Mouse (Mus musculus) neural tube, embryonic 15.5 days (tissue): ENCODE data around the gene Tprkb. TPM values are rescaled to one million over a fixed set of nuclear protein-coding genes. Genes with fewer than 3 reads are reported as not detected.
"Not testable (repeated sequence)": the region's sequence is repeated elsewhere in the genome, so short reads cannot be mapped to it uniquely, and the experiment has no call there.

Source experiments
- ATAC-seq: fragments of 200-750 bp; cut with Nextera tagmentation; 2 replicates; pipeline ENCODE4 v1.8.0; 2017; ENCODE audit warnings: mild to moderate bottlenecking, moderate TSS enrichment, moderate library complexity; ENCODE audit not compliant: low FRiP score
- H3K27ac ChIP-seq: fragments of 300-500 bp; sonication (generic); replicated peaks from 2 replicates; pipeline ENCODE4 v1.5.1; 2015; ENCODE audit warnings: mild to moderate bottlenecking, inconsistent platforms
- H3K27me3 ChIP-seq: fragments of 300-500 bp; sonication (generic); replicated peaks from 2 replicates; pipeline ENCODE4 v1.6.1; 2015; ENCODE audit warnings: inconsistent platforms
- H3K36me3 ChIP-seq: fragments of 300-500 bp; sonication (generic); 2 replicates; pipeline ENCODE4 v1.6.1; 2015; ENCODE audit warnings: inconsistent platforms
- H3K4me1 ChIP-seq: fragments of 300-500 bp; sonication (generic); 2 replicates; pipeline ENCODE4 v1.6.1; 2015; ENCODE audit warnings: inconsistent platforms
- H3K4me2 ChIP-seq: fragments of 300-500 bp; sonication (generic); 2 replicates; pipeline ENCODE4 v1.6.1; 2015; ENCODE audit warnings: inconsistent platforms, mild to moderate bottlenecking, moderate library complexity
- H3K4me3 ChIP-seq: fragments of 300-500 bp; sonication (generic); replicated peaks from 2 replicates; pipeline ENCODE4 v1.5.1; 2015; ENCODE audit warnings: mild to moderate bottlenecking, inconsistent platforms
- H3K9ac ChIP-seq: fragments of 300-500 bp; sonication (generic); replicated peaks from 2 replicates; pipeline ENCODE4 v1.6.1; 2015; ENCODE audit warnings: mild to moderate bottlenecking, inconsistent platforms
- H3K9me3 ChIP-seq: fragments of 300-500 bp; sonication (generic); replicated peaks from 2 replicates; pipeline ENCODE4 v1.6.1; 2016; ENCODE audit warnings: inconsistent platforms
- WGBS: fragments of 180-500 bp; shearing (Covaris S2); methylation state at CpG from one replicate; pipeline ENCODE4 v1.1.7; 2015; ENCODE audit warnings: mixed read lengths; 5-methylcytosine and 5-hydroxymethylcytosine counted together
- polyA plus RNA-seq: library from polyadenylated mRNA; unstranded; fragments of >200 nt; fragmentation: Nextera tagmentation; extraction: Ambion mirVana; gene quantifications from 2 replicates; pipeline ENCODE4 v1.2.1, GENCODE M21; 2015

Tprkb gene
- polyA plus RNA-seq, 1 experiment from 2014 or later, result 52.4 TPM

DNA sequence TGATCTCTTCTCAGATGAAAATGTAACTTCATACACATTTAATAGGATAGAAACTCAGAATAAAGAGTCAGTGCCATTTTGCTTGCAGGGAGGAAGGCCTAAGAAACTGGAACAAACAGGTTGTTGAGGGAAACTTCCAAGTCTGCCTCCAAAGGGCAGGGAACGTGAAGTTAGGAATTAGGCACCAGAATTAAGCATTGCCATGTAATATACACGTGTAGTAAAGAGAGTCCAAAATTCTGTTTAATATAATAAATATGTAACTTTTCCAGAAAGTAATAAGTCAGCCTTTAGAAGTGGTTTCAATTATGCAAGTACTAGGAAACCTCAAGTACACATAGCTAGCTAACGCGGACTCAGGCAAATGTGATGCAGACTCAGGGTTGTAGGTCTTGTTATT is 7.7 kb downstream of the Tprkb start:
- 95% methylated on average over 4 of the region's 4 CpGs for WGBS
- no peak overlapping the region for H3K4me2 ChIP-seq
- H3K9me3 ChIP-seq, result no peaks in the 10 kb centered on the region
- H3K4me1 ChIP-seq, result peaks cover 12% of the 10 kb centered on the region
- no peaks in the 10 kb centered on the region for H3K27me3 ChIP-seq
- H3K4me3 ChIP-seq, result no peak overlapping the region
- no peak overlapping the region for H3K9ac ChIP-seq
- no peak overlapping the region for H3K27ac ChIP-seq
- ATAC-seq, result no peak
- peaks cover 29% of the 10 kb centered on the region for H3K36me3 ChIP-seq

GRCm38 (mm10) chr6:85923643-85924042 is 12.0 kb downstream of the Tprkb start:
- H3K4me3 ChIP-seq, result no peak overlapping the region
- no peak for ATAC-seq
- H3K4me1 ChIP-seq, result no peaks in the 10 kb centered on the region
- H3K36me3 ChIP-seq, result peaks cover 66% of the 10 kb centered on the region
- no peak overlapping the region for H3K4me2 ChIP-seq
- no peaks in the 10 kb centered on the region for H3K9me3 ChIP-seq
- 95% methylated on average over 1 of the region's 1 CpGs for WGBS
- H3K27ac ChIP-seq, result no peak overlapping the region
- no peak overlapping the region for H3K9ac ChIP-seq
- no peaks in the 10 kb centered on the region for H3K27me3 ChIP-seq

GRCm38 (mm10) chr6:85926709-85927108 is 15.0 kb downstream of the Tprkb start:
- H3K27ac ChIP-seq, result no peak overlapping the region
- WGBS, result 100% methylated on average over 1 of the region's 1 CpGs
- H3K4me2 ChIP-seq, result no peak overlapping the region
- H3K36me3 ChIP-seq, result peaks cover 79% of the 10 kb centered on the region
- no peak overlapping the region for H3K9ac ChIP-seq
- ATAC-seq, result no peak
- no peaks in the 10 kb centered on the region for H3K27me3 ChIP-seq
- H3K4me3 ChIP-seq, result no peak overlapping the region
- H3K4me1 ChIP-seq, result no peaks in the 10 kb centered on the region
- H3K9me3 ChIP-seq, result no peaks in the 10 kb centered on the region

DNA sequence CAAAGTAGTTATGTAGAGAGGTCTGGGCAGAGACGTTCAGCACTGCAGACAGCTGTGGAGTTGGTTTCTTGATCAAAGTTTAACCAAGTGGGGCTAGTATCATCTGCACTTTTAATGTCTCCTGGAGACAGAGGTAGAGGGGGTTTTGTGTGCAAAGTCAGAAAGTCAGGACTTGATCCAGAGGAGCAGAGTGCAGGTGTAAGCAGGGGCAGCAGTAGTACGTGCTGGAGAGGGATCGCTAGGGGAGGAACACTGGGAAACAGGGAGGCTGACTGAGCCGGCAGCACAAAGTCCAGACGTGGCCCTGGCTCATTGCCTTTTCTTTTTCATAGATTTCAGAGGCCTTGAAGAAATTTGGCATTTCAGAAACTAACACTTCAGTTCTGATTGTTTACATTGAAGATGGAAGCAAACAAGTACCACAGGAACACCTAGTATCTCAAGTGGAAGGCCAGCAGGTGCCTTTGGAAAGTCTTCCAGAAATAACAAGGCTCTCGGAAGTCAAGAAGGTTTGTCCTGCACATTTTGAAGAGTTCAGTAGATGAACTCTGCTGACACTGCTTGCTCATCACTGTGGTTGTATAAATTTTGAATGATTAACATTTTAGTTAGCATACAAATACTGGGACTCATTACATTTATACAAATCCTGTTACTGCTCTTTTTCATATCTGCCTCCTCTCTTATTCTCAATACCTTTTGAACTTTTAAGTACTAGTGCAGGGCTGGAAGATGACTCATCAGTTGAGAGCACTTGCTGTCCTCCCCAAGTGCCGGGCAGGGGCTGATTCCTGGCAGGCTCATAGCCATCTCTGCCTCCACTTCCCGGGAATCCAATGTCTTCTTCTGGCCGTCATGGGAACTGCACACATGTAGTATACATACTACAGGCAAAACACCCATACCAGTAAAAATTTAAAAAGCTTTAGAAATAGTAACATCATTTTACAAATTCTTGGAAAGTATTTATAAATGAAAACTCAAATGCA is 16.1 kb downstream of the Tprkb start:
- Histone ChIP-seq H3K4me1 (no peaks in the 10 kb centered on the region), H3K36me3 (peaks cover 79% of the 10 kb centered on the region), H3K4me2 (no peak overlapping the region), H3K9ac (no peak overlapping the region), H3K27ac (no peak overlapping the region), H3K4me3 (no peak overlapping the region), H3K27me3 (no peaks in the 10 kb centered on the region), H3K9me3 (no peaks in the 10 kb centered on the region)
- WGBS, result 93% methylated on average over 9 of the region's 9 CpGs
- ATAC-seq, result no peak

DNA sequence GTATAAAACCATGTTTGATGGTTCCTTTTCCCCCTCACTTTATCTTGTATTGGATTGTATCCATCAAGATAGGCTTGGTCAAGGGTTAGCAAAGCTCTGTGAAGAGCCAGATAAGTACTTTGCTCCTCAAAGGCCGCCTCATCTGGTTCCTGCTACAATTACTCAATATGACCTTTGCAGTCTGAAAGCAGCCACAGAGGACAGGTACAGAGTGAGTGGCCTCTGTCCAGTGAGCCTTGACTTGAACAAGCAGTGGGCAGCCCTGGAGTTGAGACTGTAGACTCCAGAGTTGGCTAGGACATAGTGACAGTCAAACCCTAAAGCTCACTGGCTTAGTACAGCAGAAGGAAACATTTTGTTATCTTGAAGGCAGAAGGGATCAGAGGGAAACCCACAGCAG is 17.6 kb downstream of the Tprkb start:
- no peak for ATAC-seq
- no peak overlapping the region for H3K27ac ChIP-seq
- H3K4me2 ChIP-seq, result no peak overlapping the region
- 87% methylated on average over 1 of the region's 1 CpGs for WGBS
- H3K9me3 ChIP-seq, result no peaks in the 10 kb centered on the region
- H3K36me3 ChIP-seq, result peaks cover 71% of the 10 kb centered on the region
- no peaks in the 10 kb centered on the region for H3K27me3 ChIP-seq
- no peaks in the 10 kb centered on the region for H3K4me1 ChIP-seq
- H3K9ac ChIP-seq, result no peak overlapping the region
- H3K4me3 ChIP-seq, result no peak overlapping the region

DNA sequence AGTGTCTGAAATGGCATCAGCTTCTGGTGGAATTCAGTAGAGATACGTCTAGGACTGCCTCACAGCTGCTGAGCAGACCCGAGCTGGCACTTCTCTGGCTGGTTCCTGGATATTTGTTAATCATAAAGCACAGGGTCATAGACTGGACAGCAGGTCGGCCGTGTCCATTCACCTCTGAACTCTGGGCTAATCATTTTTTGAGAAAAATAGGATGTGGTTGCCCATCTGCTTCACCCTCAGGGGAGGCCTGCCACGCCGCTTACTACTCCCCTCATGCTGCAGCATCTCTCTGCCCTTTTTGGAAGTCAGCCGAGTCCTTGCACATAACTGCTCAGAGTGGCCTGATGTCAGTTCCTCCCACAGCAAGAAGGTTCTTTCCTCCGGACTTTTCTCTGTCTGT is 22.4 kb downstream of the Tprkb start:
- Histone ChIP-seq H3K27ac (no peak overlapping the region), H3K9ac (no peak overlapping the region), H3K27me3 (no peaks in the 10 kb centered on the region), H3K9me3 (no peaks in the 10 kb centered on the region), H3K4me2 (no peak overlapping the region), H3K4me1 (peaks cover 10% of the 10 kb centered on the region), H3K4me3 (no peak overlapping the region), H3K36me3 (peaks cover 34% of the 10 kb centered on the region)
- 84% methylated on average over 8 of the region's 8 CpGs for WGBS
- ATAC-seq, result no peak

- 68% methylated on average over 3 of the region's 3 CpGs for WGBS
- Histone ChIP-seq H3K4me1 (peaks cover 10% of the 10 kb centered on the region), H3K36me3 (peaks cover 20% of the 10 kb centered on the region), H3K27me3 (no peaks in the 10 kb centered on the region), H3K27ac (no peak overlapping the region), H3K4me3 (no peak overlapping the region), H3K4me2 (no peak overlapping the region), H3K9ac (no peak overlapping the region), H3K9me3 (no peaks in the 10 kb centered on the region)
- ATAC-seq, result no peak
Measured at GRCm38 (mm10) chr6:85935646-85936045, 24.0 kb downstream of the Tprkb start.

DNA sequence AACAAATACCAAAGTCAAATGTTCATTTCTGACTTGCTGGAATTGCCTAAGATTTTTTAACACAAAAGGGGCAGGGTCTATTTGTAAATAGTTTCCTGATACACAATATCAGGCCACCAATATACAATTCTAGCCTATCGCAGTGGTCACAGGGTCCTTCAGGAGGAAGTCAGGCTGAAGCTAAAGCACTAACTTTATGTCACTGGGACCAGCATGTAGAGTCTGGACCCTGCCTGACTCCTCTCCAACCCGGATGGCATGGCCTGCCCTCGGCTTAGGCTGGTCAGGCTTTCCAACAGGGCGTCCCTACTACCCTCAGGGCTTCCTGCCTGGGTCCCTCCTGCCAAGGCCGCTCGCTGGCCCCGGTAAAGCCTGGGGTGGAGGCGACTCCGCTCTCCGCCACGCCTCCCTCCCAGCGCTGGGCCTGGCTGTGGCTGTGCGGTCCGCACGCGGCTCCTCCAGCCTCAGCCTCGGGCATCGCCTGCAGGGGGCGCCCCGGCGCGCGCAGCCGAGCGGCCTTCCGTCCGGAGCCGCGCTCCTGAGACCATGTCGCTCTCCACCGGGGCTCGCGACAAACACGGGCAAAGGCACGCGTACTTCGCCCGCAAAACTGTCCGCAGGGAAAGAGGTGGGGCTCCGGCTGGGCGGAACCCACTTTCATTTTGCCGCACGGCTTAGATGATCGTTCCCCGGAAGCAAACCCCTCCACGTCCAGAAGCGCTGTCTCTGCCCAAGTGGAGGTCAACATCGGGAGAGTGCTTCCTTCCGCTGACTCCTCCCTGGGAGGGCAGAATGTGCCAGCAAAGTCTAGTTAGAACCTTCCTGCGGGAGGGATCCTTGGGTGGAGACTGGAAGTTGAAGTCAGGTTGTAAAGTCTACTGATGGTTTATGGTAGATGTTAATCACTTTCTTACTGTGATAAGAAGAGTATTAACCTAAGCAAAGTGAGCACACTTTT is 25.1 kb downstream of the Tprkb start:
- not testable (repeated sequence) for H3K9me3 ChIP-seq, H3K27me3 ChIP-seq
- Histone ChIP-seq H3K4me2 (peak overlapping the region; percentile 67), H3K27ac (peak overlapping the region; percentile 66), H3K4me1 (peaks cover 10% of the 10 kb centered on the region), H3K4me3 (peak overlapping the region; percentile 49), H3K36me3 (peaks cover 15% of the 10 kb centered on the region), H3K9ac (peak overlapping the region; percentile 56)
- ATAC-seq, result peak; percentile 95
- 2% methylated on average over 50 of the region's 50 CpGs for WGBS

GRCm38 (mm10) chr6:85938701-85939100 is 27.0 kb downstream of the Tprkb start:
- Histone ChIP-seq H3K4me3 (no peak overlapping the region), H3K36me3 (peaks cover 17% of the 10 kb centered on the region), H3K27ac (no peak overlapping the region), H3K4me1 (peaks cover 10% of the 10 kb centered on the region), H3K27me3 (no peaks in the 10 kb centered on the region), H3K4me2 (no peak overlapping the region), H3K9ac (no peak overlapping the region), H3K9me3 (no peaks in the 10 kb centered on the region)
- no peak for ATAC-seq
- 79% methylated on average over 10 of the region's 10 CpGs for WGBS

DNA sequence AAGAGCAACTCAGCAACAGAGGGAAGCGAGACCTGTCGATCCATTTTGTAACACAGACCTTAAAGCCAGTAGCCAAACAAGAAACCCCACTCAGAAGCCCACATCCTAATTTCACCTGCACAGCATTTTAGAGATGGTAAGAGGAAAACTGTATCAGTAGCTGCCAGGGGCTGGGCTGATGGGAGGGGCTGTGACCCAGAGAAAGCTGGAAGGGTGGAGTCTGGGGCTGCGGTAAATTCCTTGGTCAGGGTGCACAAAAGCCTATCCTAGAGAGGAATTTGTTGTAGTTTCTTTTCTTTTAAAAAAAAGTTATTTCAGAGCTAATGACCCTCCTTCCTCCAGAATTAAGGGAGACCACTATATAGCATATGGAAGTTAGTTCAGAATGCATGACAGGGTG is 30.8 kb downstream of the Tprkb start:
- no peak overlapping the region for H3K4me3 ChIP-seq
- H3K9me3 ChIP-seq, result no peaks in the 10 kb centered on the region
- no peaks in the 10 kb centered on the region for H3K4me1 ChIP-seq
- no peaks in the 10 kb centered on the region for H3K27me3 ChIP-seq
- WGBS, result 99% methylated on average over 3 of the region's 3 CpGs
- H3K36me3 ChIP-seq, result peaks cover 49% of the 10 kb centered on the region
- no peak overlapping the region for H3K9ac ChIP-seq
- H3K4me2 ChIP-seq, result no peak overlapping the region
- ATAC-seq, result no peak
- H3K27ac ChIP-seq, result no peak overlapping the region

DNA sequence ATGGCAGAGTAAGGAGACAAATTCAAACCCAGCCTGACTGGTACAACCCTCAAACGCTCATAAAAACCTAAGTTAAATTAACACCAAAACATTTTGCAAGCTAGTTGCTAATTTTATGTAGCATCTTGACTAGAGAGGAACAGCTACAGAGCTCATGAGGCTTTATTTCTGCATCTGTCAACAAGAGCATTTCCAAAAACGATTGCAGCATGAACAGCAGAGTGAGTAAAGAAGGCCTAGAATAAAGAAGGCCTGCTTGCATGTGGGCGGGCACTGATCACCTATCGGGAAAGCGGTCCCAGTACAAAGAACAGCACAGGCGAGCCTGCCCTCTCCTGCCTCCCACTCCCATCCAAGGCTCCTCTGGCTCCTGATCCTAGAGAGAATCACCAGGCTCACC is 36.9 kb downstream of the Tprkb start:
- H3K4me1 ChIP-seq, result no peaks in the 10 kb centered on the region
- no peak overlapping the region for H3K27ac ChIP-seq
- no peak overlapping the region for H3K4me2 ChIP-seq
- H3K27me3 ChIP-seq, result no peaks in the 10 kb centered on the region
- 89% methylated on average over 6 of the region's 6 CpGs for WGBS
- no peaks in the 10 kb centered on the region for H3K9me3 ChIP-seq
- no peak overlapping the region for H3K4me3 ChIP-seq
- peaks cover 85% of the 10 kb centered on the region for H3K36me3 ChIP-seq
- ATAC-seq, result no peak
- H3K9ac ChIP-seq, result no peak overlapping the region
